Mouse (Mus musculus): Measurements from ENCODE around the gene Hoxd10.

DNA sequence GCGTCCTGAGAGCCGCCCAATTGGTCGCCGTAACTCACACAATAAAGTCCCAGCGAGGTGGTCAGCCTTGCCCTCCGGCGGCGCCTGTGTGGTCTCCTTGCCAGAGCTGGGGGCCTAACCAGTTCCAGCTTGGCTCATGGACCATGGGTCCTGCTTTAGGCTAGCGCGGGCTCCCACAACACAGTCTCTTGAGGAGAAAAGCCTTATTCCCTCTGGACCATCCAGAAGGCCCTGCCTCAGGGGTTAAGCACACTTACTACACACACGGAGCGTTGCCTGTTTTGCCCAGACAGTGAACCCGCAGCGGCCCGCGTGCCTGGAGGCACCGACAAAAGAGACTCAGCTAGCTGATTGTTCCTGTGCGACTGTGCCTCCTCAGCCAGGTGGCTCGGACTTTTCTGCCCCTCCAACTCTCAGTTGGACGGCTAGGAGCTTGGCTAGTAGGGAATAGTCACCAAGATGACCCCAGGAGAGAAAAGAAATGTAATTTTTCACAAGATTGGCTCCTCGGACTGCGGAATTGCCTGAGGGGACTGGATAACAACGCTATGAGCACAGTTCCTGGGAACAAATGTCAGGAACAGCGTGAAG lies 17.8 kb upstream of the Hoxd10 start:
- TF ChIP-seq CTCF (IDR thresholded peaks at IDR 0.05; ENCODE audit: borderline replicate concordance, insufficient read depth, low read depth, low read length) (no peak), POLR2A (IDR thresholded peaks at IDR 0.05; ENCODE audit: borderline replicate concordance, insufficient read depth, low read length) (no peak)

All from cerebellum, adult 2 months (tissue).